Mouse (Mus musculus) cerebellum, adult (tissue): ENCODE measurements at regions not wholly inside any gene's neighbourhood (a gene's known extent, or its start where the extent isn't known, plus 50 kb on each side); places are given as distances from the start of the nearest gene placed in this dataset.

ENCODE experiments used
- ATAC-seq: cut with Nextera tagmentation; 2 replicates; pipeline ENCODE4 v1.9.2; 2017; ENCODE audit warnings: mild to moderate bottlenecking, moderate library complexity, mixed read lengths; ENCODE audit not compliant: insufficient number of reproducible peaks, low FRiP score, low TSS enrichment

DNA sequence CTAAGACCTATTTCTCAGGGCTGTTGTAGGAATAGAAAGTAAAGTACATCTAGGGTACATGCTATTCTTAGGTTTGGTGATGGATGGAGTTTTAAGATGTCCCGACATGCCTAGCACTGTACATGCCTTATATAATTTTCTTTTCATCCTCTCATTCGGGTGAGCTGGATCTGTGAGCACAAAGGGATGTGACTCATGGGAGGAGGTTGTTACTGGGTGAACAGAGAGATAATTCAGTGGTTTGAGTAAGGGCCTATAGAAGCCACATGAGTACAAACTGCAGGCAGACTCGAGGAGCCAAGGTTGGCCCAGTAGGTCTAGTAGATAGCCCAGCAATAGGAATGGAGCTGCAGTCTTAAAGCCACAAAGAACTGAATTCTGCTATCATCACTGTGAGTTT is 76.5 kb upstream of the Tnfaip3 start:
- no peak for ATAC-seq

DNA sequence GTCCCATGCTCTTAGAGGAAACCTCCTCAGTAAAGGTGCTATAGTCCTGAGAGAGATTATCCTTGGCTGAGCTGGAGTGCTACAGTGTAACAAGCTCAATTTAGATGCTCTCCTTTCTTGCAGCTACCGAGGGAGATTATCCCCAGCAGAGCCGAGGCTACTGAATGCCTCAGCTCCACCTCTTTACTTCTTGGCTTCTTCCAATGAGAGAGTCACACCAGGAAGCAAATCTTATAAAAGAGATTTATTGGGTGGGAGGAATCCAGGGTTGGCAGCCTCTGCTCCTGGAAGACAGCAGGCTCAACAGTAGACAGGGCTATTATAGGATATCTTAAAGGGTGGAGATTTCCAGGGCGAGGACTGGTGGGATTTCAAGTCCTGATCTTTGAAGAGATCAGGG is 75.7 kb upstream of the Tnfaip3 start:
- no peak for ATAC-seq

DNA sequence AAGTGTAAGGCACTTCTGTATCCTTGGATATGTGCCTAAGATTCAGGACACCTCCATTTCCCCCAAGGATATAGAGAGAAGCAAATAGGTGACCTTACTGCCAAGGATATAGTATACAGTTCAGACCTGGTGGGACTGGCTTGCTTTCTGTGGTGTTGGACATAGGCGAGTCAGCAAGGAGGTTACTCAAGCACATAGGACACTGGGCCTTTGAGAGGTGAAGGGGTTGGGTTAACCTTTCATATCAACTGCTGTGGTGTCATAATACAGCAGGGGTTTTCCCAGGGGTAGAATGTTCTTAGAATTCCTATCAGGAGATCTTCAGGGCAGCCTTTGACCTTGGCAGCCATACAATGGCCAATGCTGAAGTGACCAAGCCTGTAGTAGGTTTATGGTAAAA is 71.5 kb upstream of the Tnfaip3 start:
- no peak for ATAC-seq

DNA sequence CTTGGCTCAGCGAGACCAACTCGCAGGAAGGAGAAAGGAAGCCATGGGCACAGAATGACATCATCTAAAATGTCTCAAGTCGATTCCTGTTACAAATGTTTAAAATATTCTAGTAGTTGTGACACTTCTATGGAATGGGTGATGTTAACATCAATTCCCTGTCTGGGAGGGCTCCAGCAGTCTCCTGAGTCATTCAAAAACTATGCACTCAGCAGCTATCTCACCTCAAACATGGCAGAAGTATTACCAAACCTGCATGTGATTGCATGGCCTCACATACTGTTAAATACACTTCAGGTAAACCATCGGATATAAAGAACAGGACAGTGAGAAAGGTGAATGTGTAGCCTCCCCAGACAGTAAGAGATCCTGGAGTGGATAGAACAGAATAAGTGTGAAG is 66.7 kb upstream of the Tnfaip3 start:
- no peak for ATAC-seq

DNA sequence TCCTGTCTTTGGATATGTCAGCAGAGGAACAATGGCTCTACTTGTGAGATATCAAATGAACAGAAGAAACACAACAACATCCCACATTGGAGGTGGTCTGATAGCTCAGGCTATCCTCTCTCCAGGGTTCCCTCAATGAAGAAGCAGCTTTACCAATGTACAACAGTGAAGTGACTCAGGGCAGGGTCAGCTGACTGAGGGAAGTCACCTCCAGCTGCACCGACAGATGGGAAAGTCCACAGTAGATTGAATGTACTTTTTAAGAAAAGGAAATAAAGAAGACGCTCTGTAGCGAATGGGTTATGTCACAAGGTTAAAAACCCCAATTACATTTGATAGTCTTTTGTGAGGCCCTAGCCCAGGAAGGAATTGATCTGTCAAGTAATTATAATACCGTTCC is 62.6 kb upstream of the Tnfaip3 start:
- ATAC-seq: no peak

DNA sequence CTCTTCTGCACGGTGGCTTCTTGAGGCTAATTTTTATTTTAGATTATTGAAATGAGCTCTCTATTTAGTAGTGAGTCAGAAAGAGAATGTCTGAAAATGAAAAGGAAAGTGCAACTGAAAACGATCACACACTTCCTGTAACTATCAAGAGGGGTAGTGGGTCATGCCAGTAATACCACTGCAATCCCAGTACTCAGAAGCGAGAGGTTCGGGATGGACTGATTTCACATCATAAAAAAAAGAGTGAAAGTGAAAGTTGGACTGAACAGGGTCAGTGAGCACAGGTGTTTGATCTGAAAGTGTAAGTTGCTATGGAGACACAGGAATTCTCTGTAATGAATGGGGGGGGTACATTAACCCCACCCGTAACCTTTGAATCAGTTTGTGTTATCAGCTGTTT is 52.9 kb upstream of the Tnfaip3 start:
- no peak for ATAC-seq

DNA sequence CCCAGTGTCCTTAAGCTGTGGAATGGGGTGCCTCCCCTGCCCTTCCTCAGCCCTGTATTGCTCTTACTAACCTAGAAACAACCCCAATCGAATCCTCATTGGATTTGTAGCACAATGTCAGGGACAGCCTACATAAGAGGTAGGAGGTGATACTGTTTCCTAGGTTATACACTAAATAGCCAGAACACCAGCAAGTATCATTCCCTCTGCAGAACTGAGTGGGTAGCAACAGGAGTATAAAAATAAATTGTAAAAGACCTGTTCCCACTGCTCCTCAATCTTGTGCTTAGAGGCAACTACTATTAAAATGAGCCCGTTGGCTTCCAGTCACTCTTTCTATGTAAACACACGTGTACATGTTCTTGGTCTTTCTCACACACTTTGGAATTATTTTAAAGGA is 52.2 kb upstream of the Tnfaip3 start:
- ATAC-seq: no peak

DNA sequence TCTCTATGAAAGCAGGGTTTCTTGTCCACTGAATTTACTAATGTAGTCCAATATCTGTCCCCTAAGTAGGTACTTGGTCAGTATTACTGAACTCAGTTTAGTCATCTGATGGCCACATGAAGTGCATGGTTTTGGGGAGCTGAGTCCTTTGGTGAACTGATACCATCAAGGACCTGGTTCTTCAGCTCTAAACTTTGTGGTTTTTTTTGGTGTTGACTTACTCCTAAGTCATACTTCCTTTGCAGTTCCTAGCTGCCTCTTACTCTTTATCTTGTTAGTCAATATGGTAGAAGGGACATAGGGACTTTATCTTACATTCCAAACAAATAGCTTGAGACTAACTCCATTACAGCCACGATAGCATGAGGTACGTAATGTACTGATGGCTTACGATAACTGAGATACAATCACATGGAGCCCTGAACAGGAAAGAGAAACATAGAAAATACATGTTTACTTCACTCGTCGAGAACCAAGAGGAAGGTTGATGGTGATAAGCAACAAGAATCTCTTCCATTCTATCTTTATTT is 51.4 kb upstream of the Tnfaip3 start:
- no peak for ATAC-seq
